Mouse (Mus musculus): ENCODE measurements around the gene Mroh3.

Gene Mroh3

GRCm38 (mm10) chr1:136212803-136213202 is at the start of gene Mroh3:
Mroh3 (minus strand) TSS chr1:136212828.
- in situ Hi-C loops (cut with MboI, MseI) = loop anchor here (5.0 kb wide), 1 partner anchor 41 kb away; no protein-coding TSS in a partner anchor

DNA sequence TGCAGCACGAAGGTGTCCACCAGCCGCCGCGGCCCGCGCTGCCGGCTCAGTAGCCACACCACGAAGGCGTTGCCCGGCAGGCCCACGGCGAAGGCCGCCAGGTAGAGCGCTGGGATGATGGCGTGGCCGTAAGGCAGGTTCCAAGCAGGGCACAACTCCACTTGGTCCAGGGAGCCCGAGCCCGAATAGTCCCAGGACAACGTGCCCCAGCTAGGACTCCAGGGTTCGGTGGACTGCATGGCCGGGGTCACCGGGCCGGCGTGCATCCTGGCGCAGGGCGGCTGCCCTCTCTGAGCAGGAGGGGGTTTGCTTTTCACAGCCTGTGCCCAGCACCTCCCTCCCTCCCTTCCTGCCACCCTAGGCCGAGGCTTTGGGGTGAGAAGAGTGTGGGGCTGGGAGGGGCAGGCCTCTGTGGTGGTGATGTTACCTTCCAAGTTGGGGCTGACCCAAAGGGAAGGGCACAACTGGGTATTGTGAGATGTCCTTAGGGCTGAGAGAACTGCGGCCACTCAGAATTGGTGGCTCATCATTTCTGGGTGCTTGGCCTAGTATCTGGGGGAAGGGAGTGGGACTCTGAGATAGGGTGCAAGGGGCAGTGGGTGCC is 48.1 kb upstream of the Mroh3 start, which contains the start of gene Gpr25:
Gpr25 (minus strand) TSS at position 239 of the 604 bp plus-strand sequence.
- in situ Hi-C loops (cut with MboI, MseI) = loop anchor here (10.0 kb wide), 1 partner anchor 1674 kb away; no protein-coding TSS in a partner anchor

DNA sequence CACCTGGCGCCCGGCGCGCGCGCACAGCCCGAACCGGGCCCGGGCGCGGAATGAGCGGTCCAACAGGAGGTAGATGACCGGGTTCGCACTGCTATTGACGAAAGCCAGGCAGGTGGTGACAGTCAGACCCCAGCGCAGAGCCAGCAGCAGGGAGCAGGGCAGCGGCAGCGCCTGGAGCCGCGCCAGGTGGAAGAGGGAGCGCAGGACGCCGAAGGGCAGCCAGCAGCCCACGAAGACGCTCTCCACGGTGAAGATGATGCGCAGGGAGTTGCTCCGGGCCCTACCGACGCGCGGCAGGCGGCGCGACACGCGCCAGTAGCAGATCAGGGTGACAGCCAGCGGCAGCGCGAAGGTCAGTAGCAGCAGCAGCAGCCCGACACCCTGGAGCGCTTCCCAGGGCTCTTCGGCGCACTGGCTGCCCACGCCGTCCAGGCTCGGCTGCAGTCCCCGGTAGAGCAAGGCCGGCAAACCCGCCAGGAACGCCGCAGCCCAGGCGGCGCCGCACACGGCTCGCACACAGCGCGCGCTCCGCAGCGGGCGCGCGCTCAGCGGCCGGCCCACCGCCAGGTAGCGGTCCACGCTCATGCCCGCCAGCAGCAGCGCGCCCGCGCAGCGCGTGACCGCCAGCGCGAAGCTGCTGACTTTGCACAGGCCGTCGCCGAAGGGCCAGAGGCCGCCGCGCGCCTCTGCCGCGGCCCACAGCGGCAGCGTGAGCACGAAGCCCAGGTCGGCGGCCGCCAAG is 47.4 kb upstream of the Mroh3 start:
- in situ Hi-C loops (cut with MboI, MseI) = loop anchor here (10.0 kb wide), 1 partner anchor 1675 kb away; no protein-coding TSS in a partner anchor

DNA sequence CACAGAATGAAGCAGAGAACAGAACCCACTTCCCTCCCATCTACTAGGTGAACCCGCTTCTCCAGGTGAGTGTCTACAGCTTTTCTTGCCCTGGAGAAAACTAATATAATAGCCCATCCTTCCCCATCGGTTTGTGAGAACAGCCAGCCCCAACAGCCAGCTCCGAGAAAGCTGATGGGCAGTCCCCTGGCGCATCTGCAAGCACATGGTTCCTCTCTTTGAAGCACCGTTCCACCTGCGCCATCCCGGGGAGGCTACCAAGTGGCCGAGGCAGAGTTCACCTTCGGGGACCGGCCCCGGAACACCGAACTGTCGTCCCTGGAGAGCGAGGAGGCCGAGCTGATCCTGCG is 46.9 kb upstream of the Mroh3 start:
- in situ Hi-C loops (cut with MboI, MseI) = no loop called here

DNA sequence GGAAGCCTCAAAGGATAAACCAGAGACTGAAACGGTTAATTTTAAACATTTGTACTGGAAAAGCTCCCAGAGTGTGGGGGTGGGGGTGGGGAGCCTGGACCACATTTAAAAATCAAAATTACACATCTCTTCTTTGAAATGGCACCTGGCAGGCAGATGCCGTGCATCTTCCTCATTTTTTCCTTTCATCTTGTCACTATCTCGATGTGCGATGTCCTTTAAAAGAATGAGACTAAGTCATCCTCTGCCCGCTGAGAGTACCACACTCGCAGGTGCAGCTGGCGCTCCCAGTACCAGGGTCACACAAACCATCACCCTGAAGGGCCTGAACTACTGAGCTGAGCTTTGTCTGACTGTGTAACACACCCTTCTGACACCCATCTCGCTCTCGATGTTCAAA is 45.9 kb upstream of the Mroh3 start:
- in situ Hi-C loops (cut with MboI, MseI) = no loop called here

GRCm38 (mm10) chr1:136255657-136256056 is 43.0 kb upstream of the Mroh3 start:
- in situ Hi-C loops (cut with MboI, MseI) = no loop called here

DNA sequence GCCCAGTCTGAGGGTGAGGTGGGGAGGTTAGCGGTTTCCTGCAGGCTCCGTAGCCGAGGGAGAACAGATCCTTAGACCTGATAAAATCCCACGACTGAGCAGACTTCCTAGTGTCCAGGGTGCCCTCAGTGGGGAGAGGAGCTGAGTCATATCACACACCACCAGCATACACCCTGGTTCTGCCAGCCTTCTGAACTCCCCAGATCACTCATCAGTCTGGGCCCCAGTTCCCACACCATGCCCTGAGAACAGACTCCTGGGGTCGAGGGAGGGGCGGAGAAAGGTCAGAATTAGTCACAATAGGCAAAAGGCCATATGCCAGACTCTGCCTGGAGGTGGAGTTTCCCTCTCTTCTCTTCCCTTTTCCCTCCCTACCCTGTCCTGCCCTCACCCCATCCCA is 42.5 kb upstream of the Mroh3 start:
- in situ Hi-C loops (cut with MboI, MseI) = no loop called here

GRCm38 (mm10) chr1:136254503-136255065 is 42.0 kb upstream of the Mroh3 start:
- in situ Hi-C loops (cut with MboI, MseI) = no loop called here

DNA sequence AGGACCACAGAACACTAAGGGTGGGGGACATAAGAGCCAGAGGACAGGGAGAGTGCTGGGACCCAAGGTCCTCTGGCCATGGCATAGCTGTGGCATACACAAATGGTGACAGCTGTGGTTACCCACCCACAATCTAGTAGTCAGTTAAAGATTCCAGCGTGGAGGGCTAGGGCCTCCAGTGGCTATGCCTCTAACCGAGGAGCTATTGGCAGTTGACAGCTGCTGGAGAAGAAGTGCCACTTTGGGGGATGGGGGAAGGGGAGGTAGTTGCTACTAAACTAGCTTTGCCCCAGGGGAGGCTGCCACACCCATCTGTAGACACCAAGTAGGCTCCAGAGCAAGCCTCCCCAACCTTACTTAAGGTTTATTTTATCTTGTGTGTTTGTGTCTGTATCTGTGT is 40.8 kb upstream of the Mroh3 start:
- in situ Hi-C loops (cut with MboI, MseI) = no loop called here

- in situ Hi-C loops (cut with MboI, MseI) = no loop called here
These were observed 37.0 kb upstream of the Mroh3 start for GRCm38 (mm10) chr1:136249662-136250061.

- in situ Hi-C loops (cut with MboI, MseI) = no loop called here
These were observed 34.8 kb upstream of the Mroh3 start for GRCm38 (mm10) chr1:136247393-136247792.

GRCm38 (mm10) chr1:136244469-136244868 is 31.8 kb upstream of the Mroh3 start:
- in situ Hi-C loops (cut with MboI, MseI) = no loop called here

- in situ Hi-C loops (cut with MboI, MseI) = no loop called here
These were observed 29.2 kb upstream of the Mroh3 start for GRCm38 (mm10) chr1:136241801-136242200.

DNA sequence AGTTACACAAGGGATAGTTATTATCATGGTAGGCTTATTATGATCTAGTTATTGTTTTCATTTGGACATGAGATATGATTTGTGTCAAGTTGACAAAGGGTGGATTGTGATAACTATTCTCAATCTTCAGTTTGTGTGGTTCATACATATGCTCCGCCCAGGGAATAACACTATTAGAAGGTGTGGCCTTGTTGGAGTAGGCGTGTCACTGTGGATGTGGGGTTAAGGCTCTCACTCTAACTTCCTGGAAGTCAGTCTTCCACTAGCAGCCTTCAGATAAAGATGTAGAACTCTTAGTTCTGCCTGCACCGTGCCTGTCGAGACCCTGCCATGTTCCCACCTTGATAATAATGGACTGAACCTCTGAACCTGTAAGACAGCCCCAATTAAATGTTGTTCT is 25.9 kb upstream of the Mroh3 start:
- in situ Hi-C loops (cut with MboI, MseI) = no loop called here

DNA sequence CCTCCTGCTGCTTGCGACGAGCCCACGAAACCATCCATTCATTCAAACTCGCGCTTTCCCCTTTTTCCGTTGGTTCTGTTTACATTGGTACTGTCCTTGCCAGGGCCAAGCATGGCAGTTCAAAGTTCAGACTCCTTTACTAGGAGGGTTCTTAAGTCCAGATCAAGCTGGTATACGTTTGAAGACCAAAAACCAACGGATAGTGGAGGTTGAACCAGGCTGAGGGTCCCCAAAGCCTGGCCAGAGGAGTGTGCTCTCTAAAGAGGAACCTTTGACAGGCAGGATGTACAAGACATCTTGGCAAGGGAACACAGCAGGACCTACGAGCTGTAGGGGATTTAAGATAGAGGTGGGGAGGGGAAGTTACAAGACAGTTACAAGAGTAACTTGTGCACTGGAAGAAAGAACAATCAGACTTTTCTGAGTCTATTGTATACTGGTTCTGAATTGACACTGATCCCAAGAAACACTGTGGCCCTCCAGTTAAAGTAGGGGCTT is 22.0 kb upstream of the Mroh3 start:
- in situ Hi-C loops (cut with MboI, MseI) = no loop called here

GRCm38 (mm10) chr1:136233892-136234594 is 21.4 kb upstream of the Mroh3 start, which contains the start of gene Inava:
Inava (minus strand) TSS chr1:136234264.
- in situ Hi-C loops (cut with MboI, MseI) = no loop called here

GRCm38 (mm10) chr1:136232986-136233790 is 20.6 kb upstream of the Mroh3 start:
- in situ Hi-C loops (cut with MboI, MseI) = no loop called here

- in situ Hi-C loops (cut with MboI, MseI) = no loop called here
These were observed 19.8 kb upstream of the Mroh3 start for GRCm38 (mm10) chr1:136232285-136232926.

DNA sequence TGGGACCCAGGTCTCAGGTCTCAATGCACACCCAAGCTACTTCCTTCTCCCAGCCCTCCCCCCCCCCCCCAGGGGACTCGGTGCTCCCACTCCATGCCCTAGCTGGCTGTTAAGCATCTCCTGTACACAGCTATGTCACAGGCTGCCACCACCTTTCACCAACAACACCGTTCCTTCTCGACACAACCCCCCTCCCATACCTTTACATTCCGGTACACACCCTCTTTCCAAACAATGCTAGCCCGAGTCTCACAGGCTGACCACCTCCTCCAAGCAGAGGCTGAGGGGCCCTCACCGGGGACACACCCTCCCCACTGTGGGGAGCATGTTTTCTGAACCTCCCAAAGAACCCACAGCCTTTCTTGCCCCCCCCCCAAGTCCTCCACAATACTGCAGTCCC is 19.0 kb upstream of the Mroh3 start:
- in situ Hi-C loops (cut with MboI, MseI) = no loop called here

DNA sequence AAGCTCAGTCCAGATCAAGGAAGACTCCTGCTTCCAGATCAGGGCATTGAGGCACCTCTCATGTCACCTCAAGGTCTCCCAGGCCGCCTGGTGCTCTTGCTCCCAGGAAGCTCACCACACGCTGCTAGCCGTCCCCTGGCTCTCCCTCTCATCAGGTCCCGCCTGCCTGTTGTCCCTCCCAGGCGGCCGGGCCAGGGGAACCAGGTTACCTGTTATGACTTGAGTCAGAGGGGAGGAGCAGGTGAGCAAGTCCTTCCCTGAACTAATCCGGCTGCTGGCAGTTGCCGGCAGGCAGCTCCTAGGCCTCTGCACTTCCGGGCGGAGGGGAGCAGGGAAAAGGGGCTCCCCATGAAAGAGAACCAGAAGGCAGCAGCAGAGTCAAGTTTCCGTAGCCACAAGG is 17.6 kb upstream of the Mroh3 start:
- in situ Hi-C loops (cut with MboI, MseI) = no loop called here

DNA sequence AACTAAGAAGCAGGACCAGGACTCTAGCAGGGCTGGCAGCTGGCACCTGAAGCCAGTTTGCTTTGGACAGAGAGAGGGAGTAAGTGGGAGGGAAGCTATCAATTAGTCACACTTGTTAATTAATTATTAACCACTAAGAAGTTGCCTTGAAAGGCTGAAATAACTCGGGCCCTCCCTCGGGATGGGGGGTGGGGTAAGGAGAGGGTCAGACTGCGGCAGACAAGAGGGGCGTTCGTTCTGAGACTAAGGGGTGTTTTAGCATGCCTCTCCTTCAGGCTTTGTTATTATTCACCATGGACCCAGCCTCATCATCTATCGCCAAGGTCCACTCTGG is 16.4 kb upstream of the Mroh3 start:
- in situ Hi-C loops (cut with MboI, MseI) = no loop called here
